Mouse (Mus musculus) liver, embryonic 11.5 days (tissue): ENCODE data around the gene Mcpt4. TPM values are rescaled to one million over a fixed set of nuclear protein-coding genes. Genes with fewer than 3 reads are reported as not detected.
A peak's percentile ranks its signal among the peaks of the same experiment; 100 is the strongest.
"Not testable (repeated sequence)": the region's sequence is repeated elsewhere in the genome, so short reads cannot be mapped to it uniquely, and the experiment has no call there.

ENCODE experiments used
- ATAC-seq: fragments of 200-750 bp; cut with Nextera tagmentation; replicated peaks from 2 replicates; pipeline ENCODE4 v1.8.0; 2017; ENCODE audit warnings: moderate number of reproducible peaks, mild to moderate bottlenecking, moderate TSS enrichment, moderate library complexity; ENCODE audit not compliant: low FRiP score
- DNase-seq: peaks from one replicate; pipeline ENCODE4 v3.0.0-alpha.2; 2017; ENCODE audit warnings: low spot score
- H3K27ac ChIP-seq: fragments of 300-500 bp; sonication (generic); 2 replicates; pipeline ENCODE4 v1.5.1; 2014; ENCODE audit warnings: mild to moderate bottlenecking, low read depth, low read length, control low read depth
- H3K27me3 ChIP-seq: fragments of 300-500 bp; sonication (generic); replicated peaks from 2 replicates; pipeline ENCODE4 v1.6.1; 2014; ENCODE audit warnings: low read length, mixed read lengths; ENCODE audit not compliant: control insufficient read depth, insufficient read depth
- H3K36me3 ChIP-seq: fragments of 300-500 bp; sonication (generic); 2 replicates; pipeline ENCODE4 v1.6.1; 2014; ENCODE audit warnings: mild to moderate bottlenecking, low read length, moderate library complexity, mixed read lengths; ENCODE audit not compliant: control insufficient read depth, insufficient read depth
- H3K4me1 ChIP-seq: fragments of 300-500 bp; sonication (generic); replicated peaks from 2 replicates; pipeline ENCODE4 v1.6.1; 2014; ENCODE audit warnings: low read length, mixed read lengths; ENCODE audit not compliant: control insufficient read depth, insufficient read depth
- H3K4me2 ChIP-seq: fragments of 300-500 bp; sonication (generic); 2 replicates; pipeline ENCODE4 v1.6.1; 2014; ENCODE audit warnings: mild to moderate bottlenecking, control low read depth, moderate library complexity
- H3K4me3 ChIP-seq: fragments of 300-500 bp; sonication (generic); 2 replicates; pipeline ENCODE4 v1.5.1; 2014; ENCODE audit warnings: low read depth, low read length, control low read depth
- H3K9ac ChIP-seq: fragments of 300-500 bp; sonication (generic); 2 replicates; pipeline ENCODE4 v1.6.1; 2014; ENCODE audit warnings: low read depth, low read length, control low read depth
- H3K9me3 ChIP-seq: fragments of 300-500 bp; sonication (generic); 2 replicates; pipeline ENCODE4 v1.6.1; 2016; ENCODE audit warnings: low read length, inconsistent platforms, mixed read lengths; ENCODE audit not compliant: control insufficient read depth
- WGBS: fragments of 180-500 bp; shearing (Covaris S2); extraction: QIAGEN DNeasy Blood & Tissue Kit; methylation state at CpG from one replicate; pipeline ENCODE4 v1.1.7; 2014; 5-methylcytosine and 5-hydroxymethylcytosine counted together
- polyA plus RNA-seq: library from polyadenylated mRNA; unstranded; fragments of >200 nt; fragmentation: Nextera tagmentation; extraction: Ambion mirVana; gene quantifications from 2 replicates; pipeline ENCODE4 v1.2.1, GENCODE M21; 2014

Mcpt4 gene
- polyA plus RNA-seq, 1 experiment from 2014 or later = not detected

DNA sequence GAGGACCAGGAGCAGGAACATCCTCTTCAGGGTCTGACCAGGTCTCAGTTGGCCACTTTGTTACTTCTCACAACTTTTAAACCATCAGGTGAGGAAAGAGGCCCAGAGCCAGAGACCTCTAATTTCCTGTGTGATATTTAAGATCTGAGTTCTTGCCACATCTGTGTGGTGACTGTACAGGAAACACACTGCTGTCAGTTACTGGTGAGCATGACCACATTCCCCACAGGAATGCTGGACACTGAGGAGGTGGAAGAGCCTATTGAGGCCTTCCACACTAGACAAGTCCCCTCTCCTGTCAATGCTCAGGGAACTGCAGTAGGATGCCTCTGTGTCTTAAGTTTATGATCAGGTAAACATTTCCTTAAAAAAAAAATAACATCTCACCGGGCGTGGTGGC is 23.1 kb upstream of the Mcpt4 start, which contains the start of gene Mcpt8:
Gene Mcpt8 (minus strand): TSS at position 107 of the 400 bp plus-strand sequence.
- H3K4me1 ChIP-seq = no peaks in the 10 kb centered on the region
- H3K27ac ChIP-seq = no peak within 1 kb of the TSS
- no peaks in the 10 kb centered on the region for H3K27me3 ChIP-seq
- ATAC-seq (no peak), DNase-seq (no peak)
- no peak within 1 kb of the TSS for H3K4me2 ChIP-seq
- H3K36me3 ChIP-seq = no peaks in the 10 kb centered on the region
- no peak within 1 kb of the TSS for H3K9ac ChIP-seq
- no peaks in the 10 kb centered on the region for H3K9me3 ChIP-seq
- 95% methylated on average over 2 of the region's 2 CpGs for WGBS
- H3K4me3 ChIP-seq = no peak within 1 kb of the TSS

DNA sequence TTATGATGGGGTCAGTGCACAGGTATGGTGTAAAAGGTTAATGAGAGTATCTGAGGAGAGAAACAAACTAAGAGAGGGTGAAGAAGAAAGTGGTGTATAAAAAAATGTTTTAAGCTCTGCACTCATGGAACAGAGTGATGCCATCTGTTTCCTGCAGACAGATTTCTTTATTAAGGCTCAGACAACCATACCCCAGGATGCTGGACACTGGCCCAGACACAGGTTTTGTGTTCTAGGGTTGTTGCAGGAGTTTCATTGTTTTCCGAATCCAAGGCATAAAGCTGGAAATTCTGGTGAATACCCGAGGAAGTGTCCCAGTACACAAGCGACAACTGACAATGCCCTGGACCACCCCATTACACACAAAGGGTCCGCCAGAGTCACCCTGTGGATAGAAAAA is 19.9 kb upstream of the Mcpt4 start:
- Histone ChIP-seq H3K9ac (no peak overlapping the region), H3K4me1 (no peaks in the 10 kb centered on the region), H3K4me3 (no peak overlapping the region), H3K9me3 (no peaks in the 10 kb centered on the region), H3K36me3 (no peaks in the 10 kb centered on the region), H3K27ac (no peak overlapping the region), H3K4me2 (no peak overlapping the region), H3K27me3 (no peaks in the 10 kb centered on the region)
- ATAC-seq = no peak
- 81% methylated on average over 4 of the region's 4 CpGs for WGBS
- DNase-seq = no peak

- DNase-seq (no peak), ATAC-seq (no peak)
- no peak overlapping the region for H3K4me3 ChIP-seq
- H3K4me1 ChIP-seq = no peaks in the 10 kb centered on the region
- H3K4me2 ChIP-seq = no peak overlapping the region
- H3K9ac ChIP-seq = no peak overlapping the region
- no peaks in the 10 kb centered on the region for H3K27me3 ChIP-seq
- no peak overlapping the region for H3K27ac ChIP-seq
- WGBS = 51% methylated on average over 4 of the region's 4 CpGs
- no peaks in the 10 kb centered on the region for H3K9me3 ChIP-seq
- no peaks in the 10 kb centered on the region for H3K36me3 ChIP-seq
Measured at GRCm38 (mm10) chr14:56057722-56058121, 4.4 kb downstream of the Mcpt4 start.

GRCm38 (mm10) chr14:56055408-56055807 is 6.7 kb downstream of the Mcpt4 start:
- ATAC-seq (no peak), DNase-seq (no peak)
- 60% methylated on average over 3 of the region's 3 CpGs for WGBS
- Histone ChIP-seq H3K9me3 (no peaks in the 10 kb centered on the region), H3K4me1 (no peaks in the 10 kb centered on the region), H3K27me3 (no peaks in the 10 kb centered on the region), H3K27ac (no peak overlapping the region), H3K9ac (no peak overlapping the region), H3K4me2 (no peak overlapping the region), H3K4me3 (no peak overlapping the region), H3K36me3 (no peaks in the 10 kb centered on the region)

DNA sequence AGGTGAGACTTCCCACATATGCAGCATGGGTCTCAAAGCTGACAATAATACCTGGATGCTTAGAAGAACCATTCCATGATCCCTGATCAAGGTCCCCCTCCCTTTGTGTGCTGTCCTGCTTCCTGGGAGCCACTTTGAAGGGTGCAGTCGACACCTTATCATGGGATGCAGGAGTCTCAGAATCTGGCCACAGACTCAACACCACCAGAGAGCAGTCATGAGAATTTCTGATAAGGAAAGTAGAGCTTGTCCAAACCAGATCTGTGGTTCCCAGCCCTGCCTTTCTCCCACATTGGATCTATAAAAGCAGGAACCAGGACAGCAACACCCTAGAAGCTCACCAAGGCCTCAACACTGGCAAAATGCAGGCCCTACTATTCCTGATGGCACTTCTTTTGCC is 20.3 kb downstream of the Mcpt4 start, which contains the start of gene Mcpt2:
Gene Mcpt2 (plus strand): TSS at position 250 of the 400 bp plus-strand sequence.
- not testable (repeated sequence) for ATAC-seq, H3K27ac ChIP-seq, H3K36me3 ChIP-seq, DNase-seq, H3K27me3 ChIP-seq, H3K9ac ChIP-seq, H3K4me2 ChIP-seq, H3K9me3 ChIP-seq, H3K4me1 ChIP-seq, H3K4me3 ChIP-seq
- 29% methylated on average over 1 of the region's 1 CpGs for WGBS

DNA sequence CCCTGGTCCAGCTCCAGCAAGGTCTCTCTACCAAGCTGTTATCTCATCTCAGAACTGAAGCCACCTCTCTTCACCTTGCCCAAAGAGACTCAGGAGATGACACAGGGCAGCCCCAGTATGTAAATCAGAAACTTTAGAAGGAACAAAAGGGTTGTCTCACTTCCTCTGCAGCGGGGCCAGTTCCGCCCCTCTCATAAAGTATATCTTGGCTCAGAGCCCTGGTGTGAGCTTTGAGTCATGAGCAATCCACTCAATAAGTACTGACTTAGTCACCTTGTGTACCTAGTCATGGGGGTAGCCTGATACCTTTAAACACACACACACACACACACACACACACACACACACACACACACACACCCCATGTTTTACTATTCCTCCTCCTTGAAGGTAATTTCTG is 27.7 kb downstream of the Mcpt4 start:
- Histone ChIP-seq H3K27ac (no peak overlapping the region), H3K9ac (no peak overlapping the region), H3K4me3 (no peak overlapping the region), H3K9me3 (no peaks in the 10 kb centered on the region), H3K27me3 (no peaks in the 10 kb centered on the region), H3K4me1 (no peaks in the 10 kb centered on the region), H3K4me2 (no peak overlapping the region), H3K36me3 (no peaks in the 10 kb centered on the region)
- no peak for DNase-seq
- 75% methylated on average over 2 of the region's 2 CpGs for WGBS
- ATAC-seq = no peak

- not testable (repeated sequence) for H3K9ac ChIP-seq, ATAC-seq, H3K4me1 ChIP-seq, H3K4me2 ChIP-seq, H3K27ac ChIP-seq, H3K4me3 ChIP-seq, H3K9me3 ChIP-seq, H3K27me3 ChIP-seq, DNase-seq, H3K36me3 ChIP-seq
- 62% methylated on average over 3 of the region's 3 CpGs for WGBS
Measured at GRCm38 (mm10) chr14:56030395-56030794, 31.7 kb downstream of the Mcpt4 start, which contains the start of gene Mcpt9. Gene Mcpt9 (minus strand): TSS chr14:56030495.

DNA sequence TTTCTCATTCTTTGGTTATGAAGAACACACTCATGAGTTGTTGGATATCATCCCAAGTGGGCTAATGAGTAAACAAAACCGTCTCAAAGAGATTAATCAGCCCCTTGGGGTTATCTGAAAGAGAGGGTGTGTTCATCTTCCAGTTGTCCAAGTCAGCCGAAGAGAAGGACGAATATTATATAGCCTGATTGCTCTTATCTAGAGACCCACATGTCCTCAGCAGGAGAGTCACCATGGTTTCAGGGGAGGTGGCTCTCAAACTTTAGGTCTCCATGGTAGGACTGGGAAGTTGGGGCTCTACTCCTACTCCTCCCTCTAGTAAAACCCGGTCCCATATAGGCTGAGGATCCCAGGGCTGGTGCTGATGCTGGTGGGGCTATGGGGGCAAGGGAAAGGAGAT is 40.8 kb downstream of the Mcpt4 start:
- not testable (repeated sequence) for H3K4me2 ChIP-seq, H3K9me3 ChIP-seq, H3K27me3 ChIP-seq, H3K9ac ChIP-seq, H3K36me3 ChIP-seq, H3K4me3 ChIP-seq, H3K27ac ChIP-seq, DNase-seq, H3K4me1 ChIP-seq
- WGBS = 51% methylated on average over 4 of the region's 4 CpGs
- peak; percentile 98 for ATAC-seq

GRCm38 (mm10) chr14:56019446-56019845 is 42.7 kb downstream of the Mcpt4 start:
- Histone ChIP-seq H3K4me2 (no peak overlapping the region), H3K27ac (no peak overlapping the region), H3K4me1 (no peaks in the 10 kb centered on the region), H3K9ac (no peak overlapping the region), H3K9me3 (no peaks in the 10 kb centered on the region), H3K27me3 (no peaks in the 10 kb centered on the region), H3K36me3 (no peaks in the 10 kb centered on the region), H3K4me3 (no peak overlapping the region)
- ATAC-seq (no peak), DNase-seq (no peak)
- 67% methylated on average over 1 of the region's 1 CpGs for WGBS
